Mouse (Mus musculus): ENCODE measurements at regions not wholly inside any gene's neighbourhood (a gene's known extent, or its start where the extent isn't known, plus 50 kb on each side); places are given as distances from the start of the nearest gene placed in this dataset.

- Histone ChIP-seq H3K27me3 (ENCODE audit: control insufficient read depth, insufficient read depth, low read length) (no peaks in the 10 kb centered on the region), H3K4me1 (replicated peaks; ENCODE audit: control insufficient read depth, insufficient read depth, low read length) (no peaks in the 10 kb centered on the region), H3K4me3 (ENCODE audit: control insufficient read depth, insufficient read depth, low read length) (no peak overlapping the region), H3K36me3 (ENCODE audit: control insufficient read depth, insufficient read depth, low read length) (no peaks in the 10 kb centered on the region), H3K27ac (ENCODE audit: control insufficient read depth, insufficient read depth, low read length) (no peak overlapping the region)
- no peak for TF ChIP-seq POLR2A (IDR thresholded peaks at IDR 0.05; ENCODE audit: control insufficient read depth, extremely low read depth, insufficient read depth, low read length, poor library complexity)
- no peak for TF ChIP-seq CTCF (IDR thresholded peaks at IDR 0.05; ENCODE audit: borderline replicate concordance, control insufficient read depth, extremely low read depth, insufficient read depth, low read length, poor library complexity)
- WGBS = 54% methylated on average over 3 of the region's 3 CpGs
- no peak for DNase-seq
Measured at GRCm38 (mm10) chr13:4663390-4663789, 54.4 kb upstream of the Akr1e1 start.

- no peak for TF ChIP-seq CTCF (IDR thresholded peaks at IDR 0.05; ENCODE audit: borderline replicate concordance, control insufficient read depth, extremely low read depth, insufficient read depth, low read length, poor library complexity)
- TF ChIP-seq POLR2A (IDR thresholded peaks at IDR 0.05; ENCODE audit: control insufficient read depth, extremely low read depth, insufficient read depth, low read length, poor library complexity) = no peak
- H3K4me1 ChIP-seq (replicated peaks; ENCODE audit: control insufficient read depth, insufficient read depth, low read length) = no peaks in the 10 kb centered on the region
- no peaks in the 10 kb centered on the region for H3K27me3 ChIP-seq (ENCODE audit: control insufficient read depth, insufficient read depth, low read length)
- no peak overlapping the region for H3K4me3 ChIP-seq (ENCODE audit: control insufficient read depth, insufficient read depth, low read length)
- no peak for DNase-seq
- WGBS = 19% methylated on average over 13 of the region's 13 CpGs
- H3K36me3 ChIP-seq (ENCODE audit: control insufficient read depth, insufficient read depth, low read length) = no peaks in the 10 kb centered on the region
- H3K27ac ChIP-seq (ENCODE audit: control insufficient read depth, insufficient read depth, low read length) = no peak overlapping the region
Measured at GRCm38 (mm10) chr13:4662336-4663101, 53.5 kb upstream of the Akr1e1 start.

Measured in thymus, adult 2 months (tissue).